Mouse (Mus musculus): ENCODE results near the gene Chd6. TPM values are rescaled to one million over a fixed set of nuclear protein-coding genes. Genes with fewer than 3 reads are reported as not detected.
A peak's percentile ranks its signal among the peaks of the same experiment; 100 is the strongest.

Gene Chd6
- total and polyA plus RNA-seq, 3 experiments, result 10.8 to 19.7 (median 14.0) TPM

DNA sequence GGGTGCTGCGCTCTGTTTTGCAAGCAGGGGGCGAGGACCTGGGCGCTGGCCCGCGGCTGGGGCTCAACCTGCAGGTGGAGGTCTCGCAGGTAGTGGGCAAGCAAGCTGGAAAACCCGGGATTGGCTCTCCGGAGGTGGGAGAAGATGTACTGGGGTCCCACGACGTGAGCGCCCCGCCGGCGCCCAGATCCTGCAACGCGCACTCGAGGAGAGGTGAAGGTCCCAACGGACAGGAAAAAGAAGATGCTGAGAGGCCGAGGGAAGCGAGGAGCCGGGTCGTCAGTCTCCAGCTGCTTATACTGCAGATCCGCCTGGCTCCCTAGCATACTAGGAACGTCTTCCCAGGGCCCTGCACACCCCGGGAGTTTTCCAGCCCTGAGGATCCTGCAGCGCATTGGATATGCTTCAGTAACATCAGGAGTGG is 535 bp upstream of the Chd6 start:
- in situ Hi-C loops (cut with MboI; ENCODE audit: low pct_ligation_motif_present, low pct_unique_long_range_greater_than_20kb, low sequenced_read_pairs) (no loop called here), dilution Hi-C loops (cut with MboI; ENCODE audit: extremely low pct_ligation_motif_present, extremely low pct_unique_long_range_greater_than_20kb, low sequenced_read_pairs) (no loop called here)
- no peak for TF ChIP-seq NRF1 (IDR thresholded peaks at IDR 0.05; ENCODE audit: low read depth, low read length)
- no peak for TF ChIP-seq CHD1 (IDR thresholded peaks at IDR 0.05; ENCODE audit: low read depth, low read length)
- TF ChIP-seq UBTF (IDR thresholded peaks at IDR 0.05; ENCODE audit: low read depth, low read length), result no peak
- H3K4me1 ChIP-seq (ENCODE audit: control insufficient read depth in 1 of 2, insufficient read depth in 2 of 2), result peaks cover 2 to 30% of the 10 kb centered on the region in 2 experiments
- peaks cover 0 to 5% of the 10 kb centered on the region in 2 experiments for H3K36me3 ChIP-seq (replicated peaks in 1 of 2; ENCODE audit: control insufficient read depth in 1 of 2, insufficient read depth in 1 of 2, low read length in 1 of 2)
- peak overlapping the region; percentile 46 for H3K9ac ChIP-seq (ENCODE audit: insufficient read depth, low read depth)
- no peaks in the 10 kb centered on the region for H3K9me3 ChIP-seq (replicated peaks; ENCODE audit: low read length)
- peaks cover 30% of the 10 kb centered on the region for H3K27me3 ChIP-seq (replicated peaks)
- DNase-seq (ENCODE audit: extremely low read depth), result no peak
- H3K4me2 ChIP-seq (ENCODE audit: insufficient read depth, low read depth, poor library complexity, severe bottlenecking), result peak overlapping the region; percentile 59
- H3K4me3 ChIP-seq (replicated peaks in 1 of 3; ENCODE audit: low read depth in 2 of 3, low read length in 2 of 3, poor library complexity in 1 of 3), result peak overlapping the region; percentile 41 to 94 (median 54)
- H3K79me2 ChIP-seq (replicated peaks; ENCODE audit: control insufficient read depth, extremely low read depth, insufficient read depth, poor library complexity, severe bottlenecking), result peaks cover 42% of the 10 kb centered on the region
- H3K27ac ChIP-seq (ENCODE audit: insufficient read depth, low read depth), result no peak overlapping the region

GRCm38 (mm10) chr2:161108085-161108927 is 569 bp downstream of the Chd6 start:
- peaks cover 5 to 40% of the 10 kb centered on the region in 2 experiments for H3K4me1 ChIP-seq (ENCODE audit: control insufficient read depth in 1 of 2, insufficient read depth in 2 of 2)
- no peak for TF ChIP-seq TCF12 (IDR thresholded peaks at IDR 0.05; ENCODE audit: low read depth, low read length)
- no peak for TF ChIP-seq ELF1 (IDR thresholded peaks at IDR 0.05; ENCODE audit: low read depth, low read length)
- no peak for TF ChIP-seq MAFK (IDR thresholded peaks at IDR 0.05; ENCODE audit: insufficient replicate concordance, low read length)
- TF ChIP-seq E2F4 (IDR thresholded peaks at IDR 0.05; ENCODE audit: insufficient replicate concordance, low read depth, low read length), result no peak
- no peak for TF ChIP-seq RCOR1 (conservative IDR thresholded peaks at IDR 0.05; ENCODE audit: low read depth, low read length)
- TF ChIP-seq NELFE (IDR thresholded peaks at IDR 0.05; ENCODE audit: low read depth, low read length), result no peak
- no peak for TF ChIP-seq MYC (IDR thresholded peaks at IDR 0.05; ENCODE audit: low read depth, low read length)
- TF ChIP-seq NRF1 (IDR thresholded peaks at IDR 0.05; ENCODE audit: low read depth, low read length), result no peak
- peak; percentile 26; the same call in 1 of the 2 replicates for TF ChIP-seq UBTF (IDR thresholded peaks at IDR 0.05; ENCODE audit: low read depth, low read length)
- no peak for TF ChIP-seq HCFC1 (IDR thresholded peaks at IDR 0.05; ENCODE audit: low read depth, low read length)
- TF ChIP-seq RAD21 (IDR thresholded peaks at IDR 0.05; ENCODE audit: low read depth, low read length), result no peak
- no peak for TF ChIP-seq IRF4 (IDR thresholded peaks at IDR 0.05; ENCODE audit: low read depth, low read length)
- TF ChIP-seq CTCF (conservative IDR thresholded peaks at IDR 0.05 in 1 of 2, IDR thresholded peaks at IDR 0.05 in 1 of 2; ENCODE audit: low read depth in 2 of 2, low read length in 2 of 2), result no peak
- TF ChIP-seq MXI1 (IDR thresholded peaks at IDR 0.05; ENCODE audit: low read depth, low read length), result 0 out of 2 replicates have a peak, but pooled peaks have one; percentile 22
- TF ChIP-seq USF1 (IDR thresholded peaks at IDR 0.05; ENCODE audit: low read depth, low read length), result no peak
- TF ChIP-seq ZMIZ1 (IDR thresholded peaks at IDR 0.05; ENCODE audit: low read depth, low read length), result no peak
- no peak for TF ChIP-seq PAX5 (IDR thresholded peaks at IDR 0.05; ENCODE audit: low read length)
- no peak for TF ChIP-seq USF2 (conservative IDR thresholded peaks at IDR 0.05; ENCODE audit: low read depth, low read length)
- TF ChIP-seq JUND (conservative IDR thresholded peaks at IDR 0.05; ENCODE audit: low read depth, low read length), result no peak
- TF ChIP-seq KAT2A (IDR thresholded peaks at IDR 0.05; ENCODE audit: insufficient replicate concordance, low read length), result no peak
- TF ChIP-seq SMC3 (IDR thresholded peaks at IDR 0.05; ENCODE audit: low read depth, low read length), result no peak
- TF ChIP-seq MEF2A (IDR thresholded peaks at IDR 0.05; ENCODE audit: borderline replicate concordance, low read depth, low read length), result no peak
- TF ChIP-seq ZNF384 (IDR thresholded peaks at IDR 0.05; ENCODE audit: low read depth, low read length), result peak; percentile 64
- TF ChIP-seq CHD1 (IDR thresholded peaks at IDR 0.05; ENCODE audit: low read depth, low read length), result no peak
- no peak for TF ChIP-seq GABPA (IDR thresholded peaks at IDR 0.05; ENCODE audit: insufficient replicate concordance, low read depth, low read length)
- no peak for TF ChIP-seq ETS1 (conservative IDR thresholded peaks at IDR 0.05; ENCODE audit: low read depth, low read length)
- TF ChIP-seq TBP (conservative IDR thresholded peaks at IDR 0.05; ENCODE audit: low read depth, low read length), result no peak
- peak; percentile 58 for TF ChIP-seq SIN3A (IDR thresholded peaks at IDR 0.05; ENCODE audit: low read length)
- TF ChIP-seq POLR2AphosphoS2 (IDR thresholded peaks at IDR 0.05; ENCODE audit: low read depth, low read length), result no peak
- peak overlapping the region; percentile 97 for H3K4me2 ChIP-seq (ENCODE audit: insufficient read depth, low read depth, poor library complexity, severe bottlenecking)
- peaks cover 0 to 5% of the 10 kb centered on the region in 2 experiments for H3K36me3 ChIP-seq (replicated peaks in 1 of 2; ENCODE audit: control insufficient read depth in 1 of 2, insufficient read depth in 1 of 2, low read length in 1 of 2)
- peak overlapping the region; percentile 95 for H3K9ac ChIP-seq (ENCODE audit: insufficient read depth, low read depth)
- peaks cover 30% of the 10 kb centered on the region for H3K27me3 ChIP-seq (replicated peaks)
- peak overlapping the region; percentile 50 for H3K27ac ChIP-seq (ENCODE audit: insufficient read depth, low read depth)
- peak; percentile 29 for DNase-seq (ENCODE audit: extremely low read depth)
- H3K4me3 ChIP-seq (replicated peaks in 1 of 3; ENCODE audit: low read depth in 2 of 3, low read length in 2 of 3, poor library complexity in 1 of 3), result peak overlapping the region; percentile 65 to 94 (median 77)
- H3K79me2 ChIP-seq (replicated peaks; ENCODE audit: control insufficient read depth, extremely low read depth, insufficient read depth, poor library complexity, severe bottlenecking), result peaks cover 49% of the 10 kb centered on the region
- dilution Hi-C loops (cut with MboI; ENCODE audit: extremely low pct_ligation_motif_present, extremely low pct_unique_long_range_greater_than_20kb, low sequenced_read_pairs), result no loop called here
- H3K9me3 ChIP-seq (replicated peaks; ENCODE audit: low read length), result no peaks in the 10 kb centered on the region
- in situ Hi-C loops (cut with MboI; ENCODE audit: low pct_ligation_motif_present, low pct_unique_long_range_greater_than_20kb, low sequenced_read_pairs), result no loop called here
